Mouse (Mus musculus) cortical plate, adult 2 months (tissue): ENCODE data around the gene Elk4.

ENCODE experiments used
- CTCF ChIP-seq: fragments of 200-500 bp; IDR thresholded peaks from 2 replicates; pipeline ENCODE4 v1.5.1; 2011; ENCODE audit warnings: mild to moderate bottlenecking, control low read depth, low read length; ENCODE audit not compliant: insufficient read depth; ENCODE audit errors: extremely low read depth
- POLR2A ChIP-seq: fragments of 200-500 bp; IDR thresholded peaks from 2 replicates; pipeline ENCODE4 v1.6.1; 2011; ENCODE audit warnings: mild to moderate bottlenecking, low read length, control low read depth; ENCODE audit not compliant: insufficient read depth; ENCODE audit errors: extremely low read depth

GRCm38 (mm10) chr1:131961004-131961403 lies 46.4 kb upstream of the Elk4 start:
- no peak for TF ChIP-seq CTCF
- TF ChIP-seq POLR2A = no peak
